ENCODE assay signal across 23 mouse cellular contexts in genomic region chr1:164821307-164821706, GRCm38 (mm10). TPM values are rescaled to one million over a fixed set of nuclear protein-coding genes. Genes with fewer than 3 reads are reported as not detected.
"Had no signal": no experiment of that assay in that cellular context is flagged by ENCODE, and none has a peak within 500 bp of the region (broad histone marks: within the 10 kb centered on the region; RNA-seq: fewer than 3 reads in every experiment).

No protein-coding gene starts in this region.

- H3K27me3 ChIP-seq: heart, embryonic 12.5 days; hindbrain, embryonic 12.5 days; intestine, embryonic 15.5 days; limb, embryonic 12.5 days had no signal

- DNase-seq: gastrocnemius, postnatal 14 days; heart, adult 2 months; heart, postnatal 10 days; heart, postnatal 4 days; kidney, adult 18-20 months; kidney, adult 8-10 months; kidney, postnatal 10 days; kidney, postnatal 25 days; kidney, postnatal 4 days; liver had no signal

- H3K36me3 ChIP-seq: heart, embryonic 12.5 days; hindbrain, embryonic 10.5 days; hindbrain, embryonic 12.5 days; intestine, embryonic 15.5 days; limb, embryonic 10.5 days; limb, embryonic 12.5 days had no signal

- H3K4me1 ChIP-seq: intestine, embryonic 15.5 days; limb, embryonic 10.5 days; limb, embryonic 12.5 days had no signal

- H3K27ac ChIP-seq: heart, adult 2 months; hindbrain, embryonic 10.5 days; hindbrain, embryonic 12.5 days; hindbrain, embryonic 14.5 days; intestine, embryonic 15.5 days; layer of hippocampus, adult 2 months; left cerebral cortex, adult 2 months; limb, embryonic 10.5 days; limb, embryonic 12.5 days had no signal

- H3K9me3 ChIP-seq: heart, embryonic 12.5 days; hindbrain, embryonic 10.5 days; hindbrain, embryonic 12.5 days; intestine, embryonic 15.5 days; limb, embryonic 10.5 days; limb, embryonic 12.5 days had no signal

- H3K9ac ChIP-seq: heart, embryonic 12.5 days; hindbrain, embryonic 12.5 days; hindbrain, embryonic 14.5 days; intestine, embryonic 15.5 days; limb, embryonic 12.5 days had no signal

- H3K4me2 ChIP-seq: heart, embryonic 12.5 days; hindbrain, embryonic 12.5 days; hindbrain, embryonic 14.5 days; intestine, embryonic 15.5 days; limb, embryonic 12.5 days; liver, embryonic 11.5 days had no signal

- ATAC-seq: inflammation-experienced regulatory T-cells, adult 6 months; intestine, embryonic 15.5 days; intestine, postnatal 0 days had no signal

- H3K4me3 ChIP-seq: heart, adult 2 months; heart, embryonic 12.5 days; hindbrain, embryonic 10.5 days; hindbrain, embryonic 12.5 days; intestine, embryonic 15.5 days; layer of hippocampus, adult 2 months; left cerebral cortex, adult 2 months; limb, embryonic 10.5 days; limb, embryonic 12.5 days had no signal

RNA-seq across cellular contexts. Expression of gene Dpt, which starts 24.9 kb away (rescaled TPM):
- polyA plus RNA-seq: hindbrain, embryonic 10.5 days; kidney, embryonic 14.5 days; liver, embryonic 11.5 days had no signal
